Mouse (Mus musculus) liver, adult 2 months (tissue): ENCODE measurements at regions not wholly inside any gene's neighbourhood (a gene's known extent, or its start where the extent isn't known, plus 50 kb on each side); places are given as distances from the start of the nearest gene placed in this dataset.

Source experiments
- DNase-seq: peaks from one replicate; pipeline ENCODE4 v3.0.0-alpha.2; 2011; ENCODE audit warnings: low read depth, low spot score; ENCODE audit errors: extremely low read depth
- H3K27ac ChIP-seq: fragments of 200-500 bp; replicated peaks from 2 replicates; pipeline ENCODE4 v1.5.1; 2012; ENCODE audit warnings: low read depth, mild to moderate bottlenecking, control low read depth, inconsistent platforms, low read length; ENCODE audit not compliant: insufficient read depth
- H3K27me3 ChIP-seq: fragments of 200-500 bp; 2 replicates; pipeline ENCODE4 v1.6.1; 2012; ENCODE audit warnings: mild to moderate bottlenecking, moderate library complexity, low read length, inconsistent platforms; ENCODE audit not compliant: control insufficient read depth, insufficient read depth
- H3K36me3 ChIP-seq: fragments of 200-500 bp; 2 replicates; pipeline ENCODE4 v1.6.1; 2012; ENCODE audit warnings: low read length, inconsistent platforms; ENCODE audit not compliant: control insufficient read depth, insufficient read depth
- H3K4me1 ChIP-seq: fragments of 200-500 bp; 2 replicates; pipeline ENCODE4 v1.6.1; 2011; ENCODE audit warnings: low read length; ENCODE audit not compliant: control insufficient read depth, insufficient read depth
- H3K4me3 ChIP-seq: fragments of 200-500 bp; 2 replicates; pipeline ENCODE4 v1.5.1; 2011; ENCODE audit warnings: low read depth, mild to moderate bottlenecking, control low read depth, low read length, moderate library complexity; ENCODE audit not compliant: insufficient read depth
- H3K79me2 ChIP-seq: fragments of 200-500 bp; 2 replicates; pipeline ENCODE4 v1.6.1; 2012; ENCODE audit warnings: inconsistent platforms, mild to moderate bottlenecking, low read length, moderate library complexity; ENCODE audit not compliant: control insufficient read depth, insufficient read depth
- H3K9ac ChIP-seq: fragments of 200-500 bp; 2 replicates; pipeline ENCODE4 v1.6.1; 2012; ENCODE audit warnings: low read depth, mild to moderate bottlenecking, control low read depth, inconsistent platforms, low read length
- CTCF ChIP-seq: fragments of 200-500 bp; IDR thresholded peaks from 2 replicates; pipeline ENCODE4 v1.5.1; 2011; ENCODE audit warnings: low read depth, low read length, control low read depth
- POLR2A ChIP-seq: fragments of 200-500 bp; IDR thresholded peaks from 2 replicates; pipeline ENCODE4 v1.6.1; 2011; ENCODE audit warnings: low read length, control low read depth; ENCODE audit not compliant: insufficient read depth; ENCODE audit errors: extremely low read depth
- WGBS: fragments of 180-500 bp; shearing (Covaris S2); methylation state at CpG from one replicate; pipeline ENCODE4 v1.1.7; 2018; 5-methylcytosine and 5-hydroxymethylcytosine counted together

DNA sequence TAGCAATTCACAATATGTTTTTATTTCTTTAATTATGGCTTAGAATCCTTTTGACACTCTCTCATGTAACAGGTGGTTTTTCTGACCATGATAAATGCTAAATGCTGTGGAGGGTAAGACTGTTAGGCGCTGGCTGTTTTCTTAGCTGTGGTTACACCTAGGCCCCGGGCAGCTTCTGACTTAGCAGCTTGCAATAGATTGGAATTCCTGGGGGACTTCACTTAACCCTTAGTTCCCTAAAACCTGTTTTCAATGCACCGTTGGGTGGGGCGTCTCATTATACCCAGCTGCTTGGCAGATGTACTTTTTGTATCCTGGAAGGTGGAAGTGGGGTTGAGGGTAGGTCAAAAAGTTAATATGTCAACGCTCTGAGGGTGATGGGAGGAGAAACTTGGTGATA is 704.2 kb upstream of the Car8 start:
- TF ChIP-seq POLR2A = no peak
- TF ChIP-seq CTCF = no peak
- no peak for DNase-seq
- no peak overlapping the region for H3K9ac ChIP-seq
- H3K27me3 ChIP-seq = no peaks in the 10 kb centered on the region
- no peaks in the 10 kb centered on the region for H3K79me2 ChIP-seq
- no peak overlapping the region for H3K27ac ChIP-seq
- no peak overlapping the region for H3K4me3 ChIP-seq
- H3K4me1 ChIP-seq = no peaks in the 10 kb centered on the region
- 80% methylated on average over 5 of the region's 5 CpGs for WGBS
- H3K36me3 ChIP-seq = no peaks in the 10 kb centered on the region

DNA sequence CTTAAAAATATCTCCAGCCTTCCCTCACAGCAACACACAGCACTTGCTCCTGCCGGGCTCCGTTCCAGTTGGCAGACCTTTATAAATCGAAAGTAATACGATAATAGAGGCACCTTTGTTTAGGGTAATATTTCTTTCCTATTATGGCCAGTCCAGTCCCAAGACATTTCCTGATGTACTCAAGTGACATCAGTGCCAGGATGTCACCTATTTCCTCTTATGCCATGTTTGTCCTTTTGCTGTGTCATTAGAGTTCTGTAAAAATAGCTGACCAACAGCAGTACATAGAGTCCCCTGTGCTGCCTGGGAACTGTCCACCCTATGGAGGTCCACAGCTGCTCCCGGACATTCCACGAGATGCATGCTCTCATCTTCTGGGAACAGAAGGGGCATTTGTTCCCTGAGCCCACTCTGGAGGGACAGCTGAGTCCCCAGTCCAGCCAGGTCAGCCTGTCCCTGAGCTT is 700.1 kb upstream of the Car8 start:
- peak; percentile 19 for DNase-seq
- WGBS = 64% methylated on average over 6 of the region's 6 CpGs
- H3K4me1 ChIP-seq = no peaks in the 10 kb centered on the region
- no peaks in the 10 kb centered on the region for H3K79me2 ChIP-seq
- no peak overlapping the region for H3K27ac ChIP-seq
- no peak overlapping the region for H3K4me3 ChIP-seq
- no peaks in the 10 kb centered on the region for H3K36me3 ChIP-seq
- no peak overlapping the region for H3K9ac ChIP-seq
- H3K27me3 ChIP-seq = no peaks in the 10 kb centered on the region
- TF ChIP-seq POLR2A (no peak), CTCF (no peak)

DNA sequence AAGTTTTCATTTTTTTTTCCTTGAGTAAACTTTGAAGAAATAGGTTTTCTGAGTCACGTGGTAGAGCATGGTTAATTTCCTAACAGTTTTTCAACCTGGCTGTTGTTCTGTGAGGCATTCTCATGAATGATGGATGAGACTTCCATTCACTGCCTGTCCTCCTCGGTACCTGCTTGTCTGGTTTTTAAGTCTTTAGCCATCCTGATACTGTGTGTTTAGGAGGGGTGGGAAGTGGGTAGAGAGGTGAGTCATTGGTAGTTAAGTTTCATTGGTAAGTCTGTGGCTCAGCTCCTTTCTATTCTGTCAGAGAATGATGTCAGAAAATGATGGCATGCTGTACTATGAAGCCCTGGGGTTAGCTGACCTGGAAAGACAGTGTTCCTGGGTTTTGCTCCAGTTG is 697.1 kb upstream of the Car8 start:
- H3K36me3 ChIP-seq = no peaks in the 10 kb centered on the region
- no peak overlapping the region for H3K4me3 ChIP-seq
- no peaks in the 10 kb centered on the region for H3K4me1 ChIP-seq
- no peak overlapping the region for H3K9ac ChIP-seq
- WGBS = 84% methylated on average over 2 of the region's 2 CpGs
- no peak overlapping the region for H3K27ac ChIP-seq
- no peak for DNase-seq
- TF ChIP-seq POLR2A = no peak
- no peak for TF ChIP-seq CTCF
- H3K27me3 ChIP-seq = no peaks in the 10 kb centered on the region
- no peaks in the 10 kb centered on the region for H3K79me2 ChIP-seq

DNA sequence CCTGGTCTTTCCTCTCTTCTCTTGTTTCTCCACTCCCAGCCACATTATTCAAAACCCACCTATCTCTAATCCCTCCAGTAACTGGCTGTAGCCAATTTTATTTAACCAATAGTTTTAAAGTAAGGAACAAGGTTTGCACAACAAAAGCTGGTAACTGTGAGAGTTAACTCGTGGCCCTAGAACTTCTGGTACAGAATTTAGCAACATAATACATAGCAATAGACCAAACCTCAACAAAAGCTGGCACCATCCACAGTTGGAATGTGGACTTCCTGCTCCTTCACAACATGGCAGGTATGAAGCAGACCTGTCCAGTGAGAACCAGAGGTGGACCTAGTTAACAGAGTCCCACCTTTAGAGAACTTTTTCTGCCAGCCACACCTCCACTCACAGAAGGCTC is 695.7 kb upstream of the Car8 start:
- Histone ChIP-seq H3K9ac (no peak overlapping the region), H3K27me3 (no peaks in the 10 kb centered on the region), H3K36me3 (no peaks in the 10 kb centered on the region), H3K4me1 (no peaks in the 10 kb centered on the region), H3K4me3 (no peak overlapping the region), H3K27ac (no peak overlapping the region), H3K79me2 (no peaks in the 10 kb centered on the region)
- WGBS = 79% methylated on average over 1 of the region's 1 CpGs
- no peak for DNase-seq
- TF ChIP-seq POLR2A (no peak), CTCF (no peak)

DNA sequence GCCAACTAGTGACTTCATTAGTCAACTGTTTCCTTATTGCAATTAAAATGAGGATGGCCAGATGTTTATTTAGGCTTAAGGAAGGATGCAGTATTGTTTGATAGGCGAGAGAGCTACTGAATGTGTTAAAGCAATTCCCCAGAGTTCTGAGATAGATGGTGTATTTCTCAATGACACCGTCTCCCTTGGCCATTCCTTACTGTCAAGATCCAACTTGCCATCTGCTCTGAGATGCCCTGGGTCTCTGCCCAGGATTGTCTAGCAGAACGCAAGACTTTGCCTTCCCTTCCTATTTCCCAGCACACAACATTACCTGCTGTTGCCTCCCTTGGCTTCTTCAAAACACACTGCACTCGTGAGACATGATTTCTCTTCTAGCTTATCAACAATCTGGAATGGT is 690.5 kb upstream of the Car8 start:
- Histone ChIP-seq H3K36me3 (no peaks in the 10 kb centered on the region), H3K27me3 (no peaks in the 10 kb centered on the region), H3K27ac (no peak overlapping the region), H3K9ac (no peak overlapping the region), H3K4me1 (peaks cover 2% of the 10 kb centered on the region; the same call in 1 of the 2 replicates), H3K79me2 (no peaks in the 10 kb centered on the region), H3K4me3 (peak overlapping the region; percentile 47; the same call in 1 of the 2 replicates)
- 87% methylated on average over 4 of the region's 4 CpGs for WGBS
- DNase-seq = no peak
- no peak for TF ChIP-seq CTCF

DNA sequence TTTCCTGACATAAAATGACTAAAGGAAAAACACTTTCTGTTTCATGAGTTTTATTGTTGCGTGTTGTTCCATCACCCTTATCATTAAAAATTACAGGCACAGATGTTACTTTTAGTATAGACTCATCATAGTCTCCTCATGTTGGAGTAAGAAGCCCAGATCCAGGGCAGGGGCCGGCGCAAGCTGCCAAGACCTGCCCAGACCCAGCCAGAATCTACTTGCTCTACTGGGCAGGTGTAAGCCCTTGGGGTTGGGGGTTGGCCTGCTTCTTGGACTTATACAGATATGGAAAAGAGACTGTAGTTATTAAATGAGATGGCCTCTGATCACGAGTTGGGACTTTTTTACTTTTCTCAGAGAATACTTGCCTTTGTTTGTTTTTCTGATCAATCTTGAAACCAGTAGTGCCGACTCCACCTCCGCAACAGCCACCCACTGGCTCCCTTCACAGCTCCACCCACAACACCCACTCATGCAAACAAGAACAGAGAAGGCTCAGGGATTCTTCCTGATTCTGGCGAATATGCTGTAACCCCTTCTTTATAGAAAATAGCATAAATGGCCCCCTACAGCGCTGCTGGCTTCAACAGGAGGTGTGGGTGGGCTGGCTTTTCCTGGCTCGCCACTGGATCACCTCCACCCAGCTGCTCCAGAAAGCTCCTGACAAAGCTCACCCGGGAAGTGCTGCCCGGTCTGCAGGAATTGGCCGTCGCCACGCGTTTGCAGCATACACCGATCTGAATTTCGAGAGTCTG is 689.9 kb upstream of the Car8 start:
- DNase-seq = peak; percentile 68
- Histone ChIP-seq H3K9ac (0 out of 2 replicates have a peak overlapping the region, but pooled peaks have one; percentile 22), H3K4me1 (peaks cover 2% of the 10 kb centered on the region; the same call in 1 of the 2 replicates), H3K79me2 (no peaks in the 10 kb centered on the region), H3K4me3 (peak overlapping the region; percentile 47), H3K27me3 (no peaks in the 10 kb centered on the region), H3K27ac (peak overlapping the region; percentile 39), H3K36me3 (no peaks in the 10 kb centered on the region)
- TF ChIP-seq CTCF (no peak), POLR2A (no peak)
- WGBS = 30% methylated on average over 17 of the region's 17 CpGs
